Mouse (Mus musculus) heart, postnatal 25 days (tissue): ENCODE data around the gene Gm20388. TPM values are rescaled to one million over a fixed set of nuclear protein-coding genes. Genes with fewer than 3 reads are reported as not detected.

ENCODE experiments used
- DNase-seq: peaks from one replicate; pipeline ENCODE4 v3.0.0; 2022; ENCODE audit warnings: low spot score
- intact Hi-C: fragments of 180-260 bp; cut with DNase I; formaldehyde crosslinking; loops from one replicate; pipeline ENCODE4 v1.15.1; 2025
- total RNA-seq, 2 experiments: library from RNA; stranded (reverse); gene quantifications; 2 replicates each; pipeline ENCODE4 v1.2.3; 2021

Gene Gm20388
- total RNA-seq, 2 experiments from 2014 or later, result 2.7 TPM; not detected in 1

DNA sequence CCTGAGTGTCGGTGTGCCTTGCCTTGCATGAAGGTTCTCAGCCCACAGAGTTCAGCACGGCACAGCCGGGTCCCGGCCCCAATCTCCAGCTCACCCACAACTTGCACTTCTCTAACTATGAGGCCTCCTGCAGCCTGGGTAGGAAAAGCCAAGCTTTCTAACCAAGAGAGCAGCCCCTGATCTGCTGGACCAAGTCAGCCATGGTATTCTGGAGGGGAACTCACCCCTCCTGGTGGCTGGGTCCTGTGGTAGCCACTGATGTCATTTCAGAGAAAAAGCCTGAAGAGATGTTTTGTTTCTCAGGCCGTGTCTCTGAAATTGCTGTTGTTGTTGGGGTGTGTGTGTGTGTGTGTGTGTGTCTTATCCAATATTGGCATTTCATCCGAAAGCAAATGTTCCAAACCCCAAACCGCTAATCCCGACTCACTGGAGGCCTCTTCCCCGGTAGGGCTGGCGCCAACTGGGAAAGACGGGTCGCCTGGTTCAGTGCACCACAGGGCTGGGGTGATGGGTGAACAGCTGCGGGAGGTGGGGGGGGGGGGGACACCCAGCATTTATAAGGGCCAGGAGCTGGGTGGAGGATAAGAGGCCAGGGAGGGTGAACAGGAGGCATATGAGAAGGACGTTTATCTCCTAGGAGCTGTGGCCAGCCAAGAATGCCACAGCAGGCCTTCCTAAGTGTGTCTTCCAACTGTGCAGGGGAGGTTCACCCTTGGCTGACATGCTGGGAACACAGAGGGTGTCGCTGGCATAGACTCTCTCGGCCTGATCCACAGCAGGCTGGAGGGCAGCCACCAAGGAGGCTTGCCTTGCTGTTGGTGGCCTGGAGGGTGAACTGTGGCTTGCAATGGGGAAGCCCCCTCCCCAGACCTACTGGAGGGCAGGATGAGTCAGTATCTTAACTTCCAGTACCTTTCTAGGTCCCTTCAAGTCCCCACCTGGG, 1286.4 kb downstream of the Gm20388 start:
- intact Hi-C loops, result no loop called here
- no peak for DNase-seq

DNA sequence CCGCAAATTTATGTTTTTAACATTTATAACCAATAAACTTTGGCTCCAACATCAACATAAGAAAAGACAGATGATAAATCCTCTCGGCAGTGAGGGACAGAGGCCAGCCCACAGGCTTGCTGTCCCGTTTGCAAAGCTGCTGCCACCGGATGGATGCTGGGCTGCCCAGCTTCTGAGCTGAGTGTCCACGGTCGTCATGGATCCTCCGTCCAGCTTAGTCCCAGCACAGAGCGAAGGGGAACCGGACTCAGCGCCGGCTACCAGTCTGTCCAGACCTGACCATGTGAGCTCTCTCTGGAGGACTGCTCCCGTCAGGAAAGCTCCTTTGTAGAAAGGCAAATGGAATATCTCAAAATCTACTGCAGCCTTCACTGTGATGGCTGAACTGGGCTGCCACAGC, 1289.4 kb downstream of the Gm20388 start:
- intact Hi-C loops, result no loop called here
- DNase-seq, result no peak

DNA sequence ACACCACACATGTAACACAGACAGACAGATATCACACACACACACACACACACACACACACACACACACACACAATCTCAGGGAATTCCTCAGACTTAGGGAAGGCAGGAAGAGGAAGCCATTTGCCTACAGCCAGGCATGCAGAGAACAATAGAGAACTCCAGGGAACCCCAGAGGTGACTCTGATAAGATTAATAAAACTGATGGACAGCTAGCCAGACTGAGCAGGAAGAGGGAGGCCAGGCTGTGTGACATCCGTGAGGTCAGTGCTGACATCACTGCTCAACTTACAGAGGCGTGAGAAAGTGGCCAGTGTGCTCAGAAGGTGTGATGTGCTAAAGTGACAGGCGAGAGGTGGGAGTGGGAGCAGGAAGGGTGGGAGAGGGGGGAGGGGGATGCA, 1290.3 kb downstream of the Gm20388 start:
- intact Hi-C loops, result no loop called here
- no peak for DNase-seq

DNA sequence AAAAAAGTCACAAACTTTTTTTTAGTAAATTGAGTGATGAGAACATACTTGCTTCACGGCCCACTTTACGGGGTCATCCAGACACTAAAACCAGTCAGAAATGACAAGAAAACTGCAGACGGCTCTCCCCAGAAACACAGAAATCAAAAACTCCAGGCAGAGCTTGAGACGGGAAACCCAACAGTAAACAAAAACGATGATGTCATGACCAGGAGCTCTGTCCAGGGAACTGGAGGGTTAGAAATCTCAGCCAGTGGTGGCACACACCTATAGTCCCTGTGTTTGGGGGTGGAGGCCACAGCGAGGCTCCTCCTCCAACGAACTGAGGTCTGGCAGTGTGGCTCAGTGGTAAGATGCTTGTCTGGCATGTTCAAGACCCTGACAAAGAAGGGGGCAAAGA, 1291.0 kb downstream of the Gm20388 start:
- intact Hi-C loops, result no loop called here
- no peak for DNase-seq

DNA sequence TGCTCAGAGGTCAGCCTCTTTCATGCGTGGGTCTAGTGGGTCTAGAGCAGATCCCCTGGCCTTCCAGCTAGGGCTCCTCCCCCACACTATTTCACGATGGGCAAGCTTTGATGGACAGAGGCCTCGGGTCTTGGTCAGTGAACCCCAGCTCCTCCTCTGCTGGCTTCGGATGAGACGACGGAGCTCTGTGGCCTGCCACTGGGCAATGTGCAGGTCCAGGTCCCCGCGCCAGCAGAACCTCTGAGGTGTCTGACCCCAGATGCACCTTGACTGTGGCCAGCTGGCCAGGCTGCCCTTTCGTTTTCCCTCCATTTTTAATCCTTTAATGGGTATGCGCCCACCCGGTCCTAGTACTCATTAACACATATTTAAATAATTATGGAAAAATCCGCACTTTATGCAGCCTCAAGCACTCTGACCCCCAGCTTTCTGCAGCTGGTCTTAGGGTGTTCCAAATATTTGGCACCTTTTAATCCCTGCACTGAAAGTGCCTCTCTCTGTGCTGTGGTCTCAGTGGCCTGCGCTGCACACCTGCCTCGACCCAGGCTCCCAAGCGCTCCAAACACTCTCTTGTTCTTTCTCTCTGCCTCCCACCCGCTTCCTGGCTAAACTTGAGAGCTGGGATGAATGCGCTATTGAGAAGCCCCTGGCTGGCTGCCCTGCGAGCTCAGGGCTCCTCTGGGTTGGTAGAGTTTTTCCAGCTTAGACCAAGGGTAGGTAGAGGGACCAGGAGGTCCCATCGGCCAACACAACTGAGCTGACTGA, 1293.2 kb downstream of the Gm20388 start:
- DNase-seq, result no peak
- intact Hi-C loops, result no loop called here

DNA sequence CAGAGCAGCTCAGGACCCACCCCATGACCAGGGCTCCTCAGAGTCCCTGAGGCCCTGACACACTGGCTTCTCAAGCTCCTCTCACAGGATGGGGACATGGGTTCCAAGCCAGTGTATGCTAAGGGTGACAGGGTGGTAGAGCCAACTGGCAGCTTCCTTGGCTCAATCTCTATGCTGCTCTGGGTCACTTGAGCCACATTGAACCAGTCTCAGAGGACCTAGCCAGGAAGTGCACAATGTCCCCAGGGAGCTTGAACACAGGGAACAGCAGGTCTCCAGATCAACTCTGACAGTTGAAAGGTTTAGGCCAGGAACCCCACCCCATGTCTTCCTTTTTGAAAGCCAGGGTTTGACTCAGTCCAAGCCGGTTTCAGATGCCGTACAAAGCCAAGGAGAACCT, 1296.5 kb downstream of the Gm20388 start:
- intact Hi-C loops, result no loop called here
- DNase-seq, result no peak

DNA sequence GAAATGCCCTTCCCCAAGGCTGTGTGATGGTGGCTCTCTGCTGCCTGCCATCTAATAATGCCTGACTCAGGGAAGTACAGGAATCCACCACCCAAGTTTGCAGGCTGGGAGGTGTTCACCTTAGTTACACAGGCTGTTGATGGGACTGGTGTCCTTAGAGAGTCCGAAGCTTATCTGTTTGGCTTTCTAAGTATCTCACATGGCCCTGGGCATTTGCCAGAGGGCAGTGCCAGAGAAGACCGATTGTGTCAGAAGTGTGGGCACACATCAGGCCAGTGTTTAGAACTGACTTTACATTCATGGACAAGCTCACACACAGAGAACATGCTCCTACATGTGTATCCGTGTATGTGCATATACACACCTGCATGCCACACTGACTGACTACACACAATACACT, 1300.0 kb downstream of the Gm20388 start:
- intact Hi-C loops, result loop anchor here (5.0 kb wide), 1 partner anchor 98 kb away; no protein-coding TSS in a partner anchor
- no peak for DNase-seq

DNA sequence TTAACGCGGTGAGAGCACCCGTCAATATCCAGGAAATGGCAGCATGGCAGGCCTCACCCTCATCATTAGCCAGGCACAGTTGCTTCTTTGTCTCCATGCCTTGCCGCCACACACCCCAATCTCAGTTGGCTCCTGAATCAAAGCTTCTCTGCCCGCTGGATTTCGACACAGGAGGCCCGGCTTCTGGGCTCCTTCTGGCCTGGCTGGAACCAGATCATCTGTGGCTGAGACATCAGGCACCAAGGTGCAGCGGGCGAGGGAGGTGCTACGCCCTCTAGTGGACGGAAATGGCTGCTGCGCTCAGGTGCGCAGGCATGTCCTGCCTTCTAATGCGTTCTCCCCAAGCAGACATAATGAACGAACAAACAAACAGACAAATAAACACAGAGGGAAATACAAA, 1302.6 kb downstream of the Gm20388 start:
- intact Hi-C loops, result loop anchor here (5.0 kb wide), 1 partner anchor 101 kb away; no protein-coding TSS in a partner anchor
- no peak for DNase-seq

DNA sequence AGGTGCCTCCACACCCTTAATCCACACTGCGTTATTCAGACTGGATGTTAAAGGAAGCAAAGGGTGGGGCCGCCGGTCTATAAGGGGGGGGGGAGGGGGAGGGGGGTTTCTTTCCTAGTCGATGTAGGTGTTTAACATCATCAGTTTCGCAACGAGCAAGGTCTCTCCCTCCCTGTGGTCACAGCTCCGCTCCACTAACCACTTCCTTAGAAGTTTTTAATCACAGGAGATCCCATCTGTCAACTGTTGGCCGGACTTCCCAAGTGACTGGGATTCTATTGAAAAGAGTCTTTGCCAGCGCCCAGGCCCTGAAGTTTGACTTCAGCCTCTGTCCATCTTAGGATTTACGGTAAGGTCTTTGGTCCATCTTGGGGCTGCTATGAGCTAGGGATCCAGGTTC, 1303.0 kb downstream of the Gm20388 start:
- intact Hi-C loops, result loop anchor here (5.0 kb wide), 1 partner anchor 101 kb away; no protein-coding TSS in a partner anchor
- no peak for DNase-seq

DNA sequence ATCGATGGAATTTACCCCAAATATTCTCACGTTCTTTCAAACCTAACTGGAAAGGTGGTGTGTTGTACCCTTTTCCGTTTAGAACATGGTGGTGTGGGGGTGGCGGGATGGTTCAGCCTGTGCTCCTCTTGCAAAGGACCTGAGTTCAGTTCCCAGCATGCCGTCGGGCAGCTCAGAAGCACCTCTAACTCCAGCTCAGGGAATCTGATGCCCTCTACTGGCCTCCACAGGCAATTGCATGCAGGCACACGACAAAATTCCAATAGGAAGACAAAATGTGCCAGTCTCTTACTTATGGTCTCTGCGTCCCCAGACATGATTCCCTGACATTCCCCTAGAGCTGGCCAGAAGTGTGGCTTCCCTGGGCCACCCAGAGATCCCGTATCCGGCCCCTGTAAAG, 1304.3 kb downstream of the Gm20388 start:
- DNase-seq, result no peak
- intact Hi-C loops, result loop anchor here (5.0 kb wide), 1 partner anchor 103 kb away; no protein-coding TSS in a partner anchor

DNA sequence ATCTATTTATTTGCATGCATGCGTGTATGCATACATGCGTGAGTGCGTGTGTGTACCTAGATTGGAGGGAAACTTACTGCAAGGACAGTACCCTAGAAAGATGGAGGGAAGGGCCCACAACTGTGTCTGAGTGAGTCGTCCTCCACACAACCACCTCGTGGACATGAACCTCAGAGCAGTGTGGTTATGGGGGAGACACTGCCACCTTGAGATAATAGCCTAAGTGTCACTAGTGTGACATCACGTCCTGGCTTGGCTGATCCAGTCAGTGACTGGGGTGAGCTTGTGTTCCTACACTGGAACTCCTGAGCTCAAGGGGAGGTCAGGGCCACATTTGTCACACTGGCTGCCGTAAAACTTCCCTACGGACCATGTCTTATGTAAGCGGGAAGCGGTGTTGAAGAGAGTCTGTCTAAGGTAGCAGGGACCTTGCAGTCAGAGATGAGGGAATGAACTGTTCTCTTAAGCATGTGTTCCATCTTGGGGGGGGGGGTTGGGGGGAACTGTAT, 1305.9 kb downstream of the Gm20388 start:
- intact Hi-C loops, result no loop called here
- DNase-seq, result no peak

DNA sequence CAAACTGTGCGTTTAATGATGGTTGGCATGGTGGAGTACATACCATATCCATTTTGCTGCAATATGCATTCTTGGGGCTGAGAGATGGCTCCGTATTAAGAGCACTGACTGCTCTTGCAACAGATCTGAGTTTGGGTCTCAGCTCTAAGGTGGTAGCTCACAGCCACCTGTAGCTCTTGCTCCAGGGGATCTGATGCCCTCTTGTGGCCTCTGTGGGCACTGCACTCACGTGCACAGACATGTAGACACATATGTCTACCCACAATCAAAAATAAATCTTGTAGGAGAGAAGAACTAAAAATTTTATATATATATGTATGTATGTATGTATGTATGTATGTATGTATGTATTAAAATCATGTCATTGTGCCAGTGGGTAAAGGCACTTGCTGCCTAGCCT, 1307.8 kb downstream of the Gm20388 start:
- DNase-seq, result no peak
- intact Hi-C loops, result no loop called here

DNA sequence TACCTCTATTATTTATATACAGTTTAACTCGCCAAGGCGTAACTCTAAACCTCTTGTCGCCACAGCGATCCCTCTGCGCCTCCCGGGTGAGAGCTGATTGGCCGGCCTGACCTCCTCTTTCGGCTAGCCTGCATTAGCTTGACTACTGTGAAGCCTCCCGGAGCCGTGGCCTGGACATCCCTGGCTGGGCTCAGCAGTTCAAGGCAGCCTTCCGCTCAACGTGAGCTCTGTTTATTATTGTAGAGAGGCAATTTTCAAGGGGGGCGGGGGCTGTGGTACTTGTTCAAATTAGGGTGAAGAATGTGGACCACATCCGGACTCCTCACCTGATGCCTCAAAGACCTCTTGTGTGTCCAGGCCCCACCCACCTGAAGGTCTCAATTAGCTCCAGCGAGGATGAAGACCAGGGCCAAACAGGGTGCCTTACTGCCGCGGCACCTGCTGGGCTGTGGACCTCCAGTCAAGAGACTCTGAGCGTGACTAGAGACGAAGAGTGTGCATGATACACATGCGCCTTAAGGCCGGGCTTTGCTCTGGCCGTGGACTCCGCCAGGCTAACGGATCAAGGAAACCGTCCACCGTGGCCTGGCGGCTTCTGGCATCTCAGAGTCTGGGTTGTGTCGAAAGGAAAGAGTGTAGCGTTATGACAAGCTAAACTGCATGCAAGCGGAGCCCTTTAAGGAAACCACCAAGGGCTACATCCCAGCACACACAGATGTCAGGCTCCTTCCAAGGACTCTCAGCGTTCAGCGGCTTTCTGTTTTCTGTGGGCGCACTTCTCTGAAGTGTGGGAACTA, 1309.7 kb downstream of the Gm20388 start:
- DNase-seq, result no peak
- intact Hi-C loops, result no loop called here

DNA sequence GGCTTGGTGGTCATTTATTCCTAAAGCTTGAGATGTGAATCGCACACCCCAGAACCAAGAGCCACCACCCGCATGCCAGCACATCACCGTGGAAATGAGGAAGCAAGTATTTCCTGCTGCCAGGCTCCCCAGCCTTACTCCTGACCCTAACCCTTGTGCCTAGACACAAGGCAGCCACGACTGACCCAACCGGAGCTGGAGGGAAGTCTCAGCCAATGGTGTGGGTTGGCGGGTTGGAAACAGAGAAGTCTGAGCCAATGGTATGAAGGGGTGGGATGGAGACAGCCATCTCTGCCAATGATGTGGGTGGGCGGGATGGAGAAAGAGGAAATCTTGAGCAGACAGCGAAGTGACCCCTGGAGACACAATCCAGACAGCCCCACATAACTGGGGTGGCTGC, 1314.1 kb downstream of the Gm20388 start:
- DNase-seq, result no peak
- intact Hi-C loops, result loop anchor here (5.0 kb wide), 4 partner anchors 97 to 288 kb away; partner anchors contain the start of gene Foxl1

DNA sequence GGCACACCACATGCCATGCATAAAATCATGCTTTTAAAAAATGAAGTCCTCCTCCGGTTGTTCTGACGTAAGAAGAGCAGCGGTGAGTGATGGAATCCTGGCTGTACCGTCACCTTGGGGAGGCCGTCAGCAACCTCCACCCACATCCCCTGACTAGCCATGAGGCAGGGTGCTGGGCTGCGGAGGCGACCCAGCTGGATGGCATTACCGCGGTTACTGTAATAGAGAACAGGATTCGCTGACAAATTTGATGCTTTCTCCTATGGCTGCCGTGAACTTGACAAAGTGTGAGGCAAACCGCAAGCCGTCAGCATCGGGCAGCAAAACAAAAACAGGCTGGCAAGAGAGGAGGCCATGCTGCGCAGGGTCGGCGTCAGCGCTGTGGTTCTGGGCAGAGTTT, 1317.1 kb downstream of the Gm20388 start:
- intact Hi-C loops, result loop anchor here (5.0 kb wide), 4 partner anchors 100 to 285 kb away; partner anchors contain the start of gene Foxl1
- no peak for DNase-seq

DNA sequence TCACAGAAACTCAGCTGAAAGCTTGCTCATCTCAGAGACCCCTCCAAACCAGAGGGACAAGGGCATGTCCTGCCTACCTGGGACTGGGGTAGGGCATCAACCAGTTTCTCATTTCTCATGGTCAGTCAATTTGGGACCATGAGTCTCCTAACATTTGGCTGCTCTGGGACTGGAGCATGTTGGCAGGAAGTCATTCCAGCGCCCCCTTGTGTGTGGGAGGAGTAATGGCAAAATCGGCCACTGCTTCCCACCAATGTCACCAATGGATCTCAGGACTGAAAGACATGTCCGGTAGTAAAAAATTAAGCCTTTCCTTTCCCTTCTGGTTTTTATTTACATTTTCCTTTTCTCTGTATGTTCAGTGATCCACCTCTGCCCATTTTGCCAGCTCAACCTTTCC, 1318.3 kb downstream of the Gm20388 start:
- DNase-seq, result no peak
- intact Hi-C loops, result loop anchor here (5.0 kb wide), 4 partner anchors 102 to 283 kb away; partner anchors contain the start of gene Foxl1

DNA sequence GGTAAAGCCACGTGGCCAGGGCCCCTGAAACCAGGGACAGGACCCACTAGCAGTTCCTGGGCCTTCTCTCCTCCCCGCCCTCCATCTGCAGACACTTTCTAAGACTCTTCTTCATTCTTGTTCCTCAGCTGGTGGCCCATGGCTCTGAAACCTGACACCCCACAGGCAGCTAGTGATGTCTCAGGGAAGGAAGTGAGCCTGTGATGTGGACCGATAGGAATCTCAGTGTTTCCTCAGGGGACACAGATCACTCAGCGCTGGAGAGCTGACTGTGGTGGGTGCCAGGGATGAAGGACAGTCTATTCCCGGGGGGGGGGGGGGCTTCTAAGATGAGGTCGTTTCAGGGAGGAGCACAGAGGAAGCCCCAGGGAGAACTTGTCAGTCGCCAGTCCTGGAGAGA, 1318.9 kb downstream of the Gm20388 start:
- no peak for DNase-seq

DNA sequence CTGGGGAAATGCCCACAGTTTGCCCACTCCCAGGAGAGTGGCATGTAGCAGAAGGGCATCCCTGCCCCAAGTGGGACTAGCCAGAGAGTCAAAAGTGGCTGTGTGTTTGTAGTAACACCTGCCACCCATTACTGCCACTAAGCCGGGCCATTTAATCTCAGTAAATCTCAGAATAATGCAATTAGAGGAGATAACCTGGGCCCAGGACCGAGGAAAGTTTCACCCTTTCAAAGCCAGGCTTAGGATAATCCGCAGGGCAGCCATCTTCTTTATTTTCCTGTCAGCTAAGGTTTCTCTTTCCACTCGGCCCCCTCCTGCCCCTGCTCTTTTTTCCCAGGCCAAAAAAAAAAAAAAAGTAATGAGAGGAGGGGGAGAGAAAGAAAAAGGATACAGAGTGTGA, 1322.6 kb downstream of the Gm20388 start:
- intact Hi-C loops, result no loop called here

More for the DNA sequence above, 1318.9 kb downstream of the Gm20388 start:
- intact Hi-C loops, result loop anchor here (5.0 kb wide), 4 partner anchors 102 to 283 kb away; partner anchors contain the start of gene Foxl1

DNA sequence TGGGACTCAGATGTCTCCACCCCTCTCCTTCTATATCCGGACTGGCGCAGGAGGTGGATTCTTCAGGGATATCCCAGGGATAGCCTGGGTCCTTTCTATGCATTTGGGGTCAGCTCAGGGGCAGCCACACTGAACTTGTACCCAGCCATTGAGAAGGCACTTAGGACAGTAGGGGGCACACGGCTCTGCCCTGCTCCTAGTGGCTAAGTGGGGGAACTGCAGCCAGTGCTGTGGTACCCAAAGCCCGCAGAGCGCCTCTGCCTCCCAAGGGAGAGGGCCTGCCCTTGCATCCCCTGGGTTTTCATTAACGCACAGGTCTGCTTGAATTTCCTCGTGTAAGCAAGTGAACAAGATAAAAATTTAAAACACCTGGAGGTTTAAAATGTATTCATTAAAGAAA, 1324.3 kb downstream of the Gm20388 start:
- intact Hi-C loops, result no loop called here
- no peak for DNase-seq

More for the DNA sequence above, 1322.6 kb downstream of the Gm20388 start:
- DNase-seq, result no peak
